Mouse (Mus musculus): ENCODE results near the gene 4930412O13Rik. TPM values are rescaled to one million over a fixed set of nuclear protein-coding genes. Genes with fewer than 3 reads are reported as not detected.

Gene 4930412O13Rik
- polyA plus RNA-seq, 1 experiment = not detected

DNA sequence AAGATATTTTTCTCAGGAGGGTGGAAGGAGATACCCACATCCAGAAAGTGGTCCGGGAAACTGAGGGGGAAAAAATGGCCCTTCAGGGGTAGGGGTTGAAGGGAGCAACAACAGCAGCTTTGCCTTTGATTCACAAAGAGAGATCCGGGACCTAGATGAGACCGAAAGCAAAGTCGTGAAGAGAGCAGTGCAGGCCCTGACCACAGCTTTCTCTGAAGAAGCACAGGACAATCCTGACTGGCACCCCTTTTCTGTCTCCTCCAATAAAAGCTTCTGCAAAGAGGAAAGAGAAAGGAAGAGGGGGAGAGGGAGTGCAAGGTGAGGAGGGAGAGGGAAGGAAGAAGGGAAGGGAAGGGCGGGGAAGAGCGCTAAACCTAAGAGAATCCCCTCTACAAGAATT is 9.3 kb upstream of the 4930412O13Rik start:
- 5% methylated on average over 6 of the region's 6 CpGs for WGBS
- Histone ChIP-seq H3K27ac (ENCODE audit: control insufficient read depth, insufficient read depth, low read depth, low read length, poor library complexity) (0 out of 2 replicates have a peak overlapping the region, but pooled peaks have one; percentile 11), H3K4me1 (ENCODE audit: control insufficient read depth, insufficient read depth, low read length) (no peaks in the 10 kb centered on the region), H3K4me3 (replicated peaks; ENCODE audit: control insufficient read depth, low read depth, low read length) (no peak overlapping the region)
- TF ChIP-seq POLR2A (IDR thresholded peaks at IDR 0.05; ENCODE audit: borderline replicate concordance, control insufficient read depth, low read depth, low read length) (no peak), CTCF (IDR thresholded peaks at IDR 0.05; ENCODE audit: control insufficient read depth, insufficient read depth, low read length) (no peak)

DNA sequence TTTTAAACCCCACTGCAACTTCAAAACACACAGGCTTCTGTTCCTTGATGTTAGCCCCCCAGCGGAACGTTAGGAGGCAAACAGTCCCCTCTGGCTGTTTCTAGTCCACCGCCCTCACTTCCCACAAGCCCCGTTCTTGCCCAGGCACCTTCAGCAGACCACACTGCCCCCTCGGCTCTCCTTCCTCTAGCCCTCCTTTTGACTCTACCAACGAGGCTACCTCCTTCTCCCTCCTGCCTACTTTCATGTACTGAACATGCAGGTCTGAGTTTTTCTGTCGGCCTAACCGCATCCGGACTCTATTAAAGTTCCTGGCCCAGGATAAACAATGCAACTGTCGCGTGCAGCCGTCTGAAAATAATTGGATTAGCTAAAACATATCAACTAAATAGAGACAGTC is 8.4 kb upstream of the 4930412O13Rik start:
- 4% methylated on average over 12 of the region's 12 CpGs for WGBS
- no peak for TF ChIP-seq CTCF (IDR thresholded peaks at IDR 0.05; ENCODE audit: control insufficient read depth, insufficient read depth, low read length)
- TF ChIP-seq POLR2A (IDR thresholded peaks at IDR 0.05; ENCODE audit: borderline replicate concordance, control insufficient read depth, low read depth, low read length) = no peak
- Histone ChIP-seq H3K27ac (ENCODE audit: control insufficient read depth, insufficient read depth, low read depth, low read length, poor library complexity) (no peak overlapping the region; the same call in 1 of the 2 replicates), H3K4me3 (replicated peaks; ENCODE audit: control insufficient read depth, low read depth, low read length) (no peak overlapping the region), H3K4me1 (ENCODE audit: control insufficient read depth, insufficient read depth, low read length) (no peaks in the 10 kb centered on the region; the same call in 1 of the 2 replicates)

DNA sequence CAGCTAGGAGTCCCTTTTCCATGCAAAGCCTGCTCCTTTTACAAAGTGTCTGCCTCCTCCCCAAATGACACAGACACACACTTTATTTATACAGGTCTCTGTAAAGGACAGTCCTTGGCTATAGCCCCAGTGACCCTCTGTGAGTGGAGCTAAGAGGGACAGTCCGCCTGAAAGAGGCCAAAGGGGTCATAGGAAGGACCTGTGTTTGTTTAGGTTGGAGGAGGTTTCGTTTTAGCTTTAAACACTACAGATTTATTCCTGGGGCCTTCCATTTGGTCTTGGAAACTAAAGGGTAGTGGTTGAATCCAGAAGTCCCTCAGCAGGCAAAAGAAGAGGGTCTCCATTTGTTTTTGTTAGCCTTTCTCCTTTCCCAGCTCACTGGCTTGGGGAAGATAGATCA is 7.3 kb upstream of the 4930412O13Rik start:
- no peak overlapping the region for H3K27ac ChIP-seq (ENCODE audit: control insufficient read depth, insufficient read depth, low read depth, low read length, poor library complexity)
- H3K4me1 ChIP-seq (ENCODE audit: control insufficient read depth, insufficient read depth, low read length) = no peaks in the 10 kb centered on the region; the same call in 1 of the 2 replicates
- no peak for TF ChIP-seq POLR2A (IDR thresholded peaks at IDR 0.05; ENCODE audit: borderline replicate concordance, control insufficient read depth, low read depth, low read length)
- TF ChIP-seq CTCF (IDR thresholded peaks at IDR 0.05; ENCODE audit: control insufficient read depth, insufficient read depth, low read length) = no peak
- no peak overlapping the region for H3K4me3 ChIP-seq (replicated peaks; ENCODE audit: control insufficient read depth, low read depth, low read length)
- WGBS = 68% methylated on average over 2 of the region's 2 CpGs

DNA sequence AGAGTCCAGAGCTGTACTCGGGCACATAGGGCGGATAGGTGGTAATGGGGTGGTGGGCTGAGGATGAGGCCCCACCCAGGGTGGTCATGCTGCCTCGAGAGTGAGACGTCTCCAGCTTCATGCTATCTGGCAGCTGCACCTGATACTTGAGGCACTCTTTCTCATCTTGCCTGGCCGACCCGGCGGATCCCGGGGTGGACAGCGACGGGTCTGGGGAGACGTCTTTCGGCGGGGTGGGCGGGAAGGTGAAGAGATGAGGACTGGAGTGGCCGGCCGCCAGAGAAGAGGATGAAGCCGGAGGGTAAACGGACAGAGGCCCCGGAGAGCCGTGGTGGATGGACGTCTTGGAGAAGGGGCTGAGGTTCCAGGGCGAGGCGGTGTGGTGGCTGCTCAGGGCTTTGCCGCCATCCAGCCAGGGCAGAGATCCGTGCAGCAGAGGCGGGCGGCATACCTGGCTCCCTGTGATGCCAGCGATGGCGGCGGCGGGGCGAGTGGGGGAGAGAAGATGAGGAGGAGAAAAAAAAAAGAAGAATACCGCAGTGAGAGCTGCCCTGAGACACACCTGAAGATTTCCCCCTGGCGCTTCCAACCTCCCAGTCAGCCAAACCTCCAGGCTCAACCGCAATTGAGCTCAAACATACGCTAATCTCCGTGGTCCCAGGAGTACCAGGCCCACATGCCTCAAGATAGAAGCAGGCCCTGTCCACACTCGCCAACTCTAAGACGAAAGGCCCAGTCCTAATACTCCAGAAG is 6.4 kb upstream of the 4930412O13Rik start:
- no peaks in the 10 kb centered on the region; the same call in 1 of the 2 replicates for H3K4me1 ChIP-seq (ENCODE audit: control insufficient read depth, insufficient read depth, low read length)
- no peak overlapping the region for H3K27ac ChIP-seq (ENCODE audit: control insufficient read depth, insufficient read depth, low read depth, low read length, poor library complexity)
- 86% methylated on average over 39 of the region's 39 CpGs for WGBS
- no peak overlapping the region for H3K4me3 ChIP-seq (replicated peaks; ENCODE audit: control insufficient read depth, low read depth, low read length)
- TF ChIP-seq CTCF (IDR thresholded peaks at IDR 0.05; ENCODE audit: control insufficient read depth, insufficient read depth, low read length) = no peak
- TF ChIP-seq POLR2A (IDR thresholded peaks at IDR 0.05; ENCODE audit: borderline replicate concordance, control insufficient read depth, low read depth, low read length) = no peak

DNA sequence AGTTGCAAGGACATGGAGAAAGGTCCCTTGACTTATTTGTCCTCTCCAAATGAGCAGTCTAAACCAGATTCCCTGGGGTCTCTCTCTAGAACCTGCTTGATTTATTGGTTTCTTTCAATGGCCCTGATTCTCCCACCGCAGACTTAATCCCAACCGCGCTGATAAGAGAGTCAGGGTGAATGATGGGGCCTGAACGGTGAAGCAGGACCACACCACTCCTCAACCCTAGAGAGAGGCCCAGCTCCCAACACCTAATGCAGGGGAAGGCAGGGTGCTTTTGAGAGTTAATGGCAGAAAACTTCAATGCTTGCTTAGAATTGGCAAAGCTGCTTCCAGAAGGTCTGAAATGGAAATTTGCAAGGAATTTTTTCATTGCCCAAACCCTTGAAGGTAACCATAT is 5.8 kb upstream of the 4930412O13Rik start:
- TF ChIP-seq CTCF (IDR thresholded peaks at IDR 0.05; ENCODE audit: control insufficient read depth, insufficient read depth, low read length) = no peak
- no peak for TF ChIP-seq POLR2A (IDR thresholded peaks at IDR 0.05; ENCODE audit: borderline replicate concordance, control insufficient read depth, low read depth, low read length)
- Histone ChIP-seq H3K4me1 (ENCODE audit: control insufficient read depth, insufficient read depth, low read length) (no peaks in the 10 kb centered on the region; the same call in 1 of the 2 replicates), H3K27ac (ENCODE audit: control insufficient read depth, insufficient read depth, low read depth, low read length, poor library complexity) (no peak overlapping the region), H3K4me3 (replicated peaks; ENCODE audit: control insufficient read depth, low read depth, low read length) (no peak overlapping the region)
- WGBS = 83% methylated on average over 4 of the region's 4 CpGs

DNA sequence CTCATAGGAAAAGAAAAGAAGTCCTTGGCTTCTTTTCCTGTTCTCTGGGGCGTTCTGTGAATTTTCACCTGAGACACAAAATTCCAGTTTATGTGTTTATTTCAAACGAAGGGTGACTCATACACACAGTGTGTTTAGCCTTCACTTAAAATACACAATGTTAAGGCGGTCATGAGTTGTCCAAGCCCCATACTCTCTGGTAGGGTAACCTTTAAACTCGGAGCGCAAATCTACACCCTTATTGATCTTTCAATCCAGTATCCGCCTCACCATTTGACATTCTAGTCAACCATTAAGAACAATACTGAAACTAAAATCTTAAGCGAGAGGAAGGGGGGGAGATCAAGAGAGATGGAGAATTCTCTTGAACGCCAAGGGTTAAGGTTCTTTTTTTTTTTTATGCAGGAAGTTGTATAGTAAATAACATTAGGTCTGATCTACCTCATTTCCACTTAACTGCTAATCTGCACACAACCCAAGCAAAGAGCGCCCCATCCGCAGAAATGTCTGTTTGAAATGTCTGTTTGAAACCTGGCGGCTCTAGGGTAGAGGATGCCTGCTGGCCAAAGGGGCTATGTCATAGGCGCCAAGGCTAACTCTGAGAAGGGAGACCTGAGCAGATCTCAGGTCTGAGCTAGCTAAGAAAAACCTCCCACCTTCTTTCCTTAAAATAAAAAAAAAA is 5.2 kb upstream of the 4930412O13Rik start:
- no peak overlapping the region for H3K27ac ChIP-seq (ENCODE audit: control insufficient read depth, insufficient read depth, low read depth, low read length, poor library complexity)
- no peaks in the 10 kb centered on the region; the same call in 1 of the 2 replicates for H3K4me1 ChIP-seq (ENCODE audit: control insufficient read depth, insufficient read depth, low read length)
- H3K4me3 ChIP-seq (replicated peaks; ENCODE audit: control insufficient read depth, low read depth, low read length) = no peak overlapping the region
- no peak for TF ChIP-seq POLR2A (IDR thresholded peaks at IDR 0.05; ENCODE audit: borderline replicate concordance, control insufficient read depth, low read depth, low read length)
- no peak for TF ChIP-seq CTCF (IDR thresholded peaks at IDR 0.05; ENCODE audit: control insufficient read depth, insufficient read depth, low read length)
- 71% methylated on average over 12 of the region's 12 CpGs for WGBS

DNA sequence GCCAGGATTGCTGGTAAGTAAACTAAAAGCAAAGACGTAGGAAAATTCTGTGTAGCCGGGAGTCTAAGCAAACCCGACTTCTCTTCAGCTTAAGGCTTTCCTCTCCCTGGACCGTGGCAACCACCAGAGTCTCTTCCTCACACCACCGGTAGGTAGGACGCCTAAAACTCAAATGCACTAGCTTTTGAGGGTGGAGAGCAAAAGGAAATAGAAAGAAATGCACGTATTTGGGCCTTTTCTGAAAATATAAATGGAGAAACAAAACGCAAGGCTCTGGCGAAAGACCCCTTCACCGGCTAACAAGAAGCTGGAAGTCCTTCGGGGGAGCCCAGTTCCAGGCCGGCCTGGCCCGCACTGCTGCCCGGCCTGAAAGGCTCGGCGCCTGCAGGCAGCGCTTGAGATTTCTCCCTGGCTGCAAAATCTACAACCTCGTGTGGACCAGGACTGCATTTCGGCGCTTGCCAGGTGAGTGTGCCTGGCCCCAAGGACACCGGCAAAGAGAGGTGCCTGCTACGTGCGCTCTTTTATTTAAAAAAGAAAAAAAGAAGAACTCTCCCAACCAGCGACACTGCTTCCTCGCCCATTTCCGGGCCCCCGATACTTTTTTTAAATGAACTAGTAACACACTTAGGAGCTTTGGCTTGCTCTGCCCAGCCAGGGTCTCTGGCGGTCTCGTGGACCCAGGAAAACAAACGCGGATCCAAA is 4.3 kb upstream of the 4930412O13Rik start:
- TF ChIP-seq CTCF (IDR thresholded peaks at IDR 0.05; ENCODE audit: control insufficient read depth, insufficient read depth, low read length) = no peak
- TF ChIP-seq POLR2A (IDR thresholded peaks at IDR 0.05; ENCODE audit: borderline replicate concordance, control insufficient read depth, low read depth, low read length) = no peak
- 4% methylated on average over 31 of the region's 31 CpGs for WGBS
- no peaks in the 10 kb centered on the region; the same call in 1 of the 2 replicates for H3K4me1 ChIP-seq (ENCODE audit: control insufficient read depth, insufficient read depth, low read length)
- H3K4me3 ChIP-seq (replicated peaks; ENCODE audit: control insufficient read depth, low read depth, low read length) = peak overlapping the region; percentile 51
- no peak overlapping the region for H3K27ac ChIP-seq (ENCODE audit: control insufficient read depth, insufficient read depth, low read depth, low read length, poor library complexity)

DNA sequence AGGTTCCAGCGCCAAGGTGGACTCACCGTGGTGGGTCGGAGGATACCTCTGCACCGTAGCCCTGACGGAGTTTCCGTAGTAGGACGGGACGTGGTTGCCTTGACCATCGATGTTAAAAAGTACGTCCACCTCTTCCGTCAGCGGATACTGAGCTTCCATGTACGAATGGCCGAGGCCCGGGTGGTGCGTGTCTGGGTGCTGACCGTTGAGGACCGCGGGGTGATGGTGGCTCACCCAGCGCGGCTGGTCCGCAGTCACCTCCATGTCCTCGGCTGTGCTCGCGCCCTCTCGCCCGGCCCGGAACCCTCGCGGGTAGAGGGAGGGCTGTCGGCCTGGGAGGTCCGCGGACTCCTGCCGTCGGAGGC is 3.7 kb upstream of the 4930412O13Rik start:
- TF ChIP-seq POLR2A (IDR thresholded peaks at IDR 0.05; ENCODE audit: borderline replicate concordance, control insufficient read depth, low read depth, low read length) (no peak), CTCF (IDR thresholded peaks at IDR 0.05; ENCODE audit: control insufficient read depth, insufficient read depth, low read length) (no peak)
- H3K27ac ChIP-seq (ENCODE audit: control insufficient read depth, insufficient read depth, low read depth, low read length, poor library complexity) = peak overlapping the region; percentile 24; the same call in 1 of the 2 replicates

More for the DNA sequence above, 3.7 kb upstream of the 4930412O13Rik start:
- peak overlapping the region; percentile 51 for H3K4me3 ChIP-seq (replicated peaks; ENCODE audit: control insufficient read depth, low read depth, low read length)
- no peaks in the 10 kb centered on the region; the same call in 1 of the 2 replicates for H3K4me1 ChIP-seq (ENCODE audit: control insufficient read depth, insufficient read depth, low read length)
- under 1% methylated on average over 35 of the region's 35 CpGs for WGBS

Data from bone marrow, adult 2 months (tissue).